Mouse (Mus musculus): ENCODE data around the gene Gli2.

Gli2 gene

DNA sequence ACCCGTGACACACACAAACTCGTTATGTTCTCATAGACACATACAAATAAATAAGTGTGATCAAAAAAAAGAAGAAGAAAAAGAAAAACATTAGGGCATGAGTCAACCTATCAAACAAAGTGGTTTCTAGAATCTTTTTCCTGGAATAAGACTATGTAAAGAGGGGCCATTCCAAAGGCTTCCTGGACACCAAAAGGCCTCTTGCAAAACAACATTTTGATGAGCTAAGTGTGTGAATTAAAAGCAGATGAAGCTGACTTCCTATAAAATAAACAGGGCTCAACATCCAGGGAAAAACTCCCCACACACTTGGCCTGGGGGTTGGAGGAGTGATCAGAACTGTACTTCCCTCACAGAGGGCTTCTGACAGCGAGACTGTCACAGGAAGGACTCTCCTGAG, 155.1 kb downstream of the Gli2 start:
- DNase-seq, result no peak

DNA sequence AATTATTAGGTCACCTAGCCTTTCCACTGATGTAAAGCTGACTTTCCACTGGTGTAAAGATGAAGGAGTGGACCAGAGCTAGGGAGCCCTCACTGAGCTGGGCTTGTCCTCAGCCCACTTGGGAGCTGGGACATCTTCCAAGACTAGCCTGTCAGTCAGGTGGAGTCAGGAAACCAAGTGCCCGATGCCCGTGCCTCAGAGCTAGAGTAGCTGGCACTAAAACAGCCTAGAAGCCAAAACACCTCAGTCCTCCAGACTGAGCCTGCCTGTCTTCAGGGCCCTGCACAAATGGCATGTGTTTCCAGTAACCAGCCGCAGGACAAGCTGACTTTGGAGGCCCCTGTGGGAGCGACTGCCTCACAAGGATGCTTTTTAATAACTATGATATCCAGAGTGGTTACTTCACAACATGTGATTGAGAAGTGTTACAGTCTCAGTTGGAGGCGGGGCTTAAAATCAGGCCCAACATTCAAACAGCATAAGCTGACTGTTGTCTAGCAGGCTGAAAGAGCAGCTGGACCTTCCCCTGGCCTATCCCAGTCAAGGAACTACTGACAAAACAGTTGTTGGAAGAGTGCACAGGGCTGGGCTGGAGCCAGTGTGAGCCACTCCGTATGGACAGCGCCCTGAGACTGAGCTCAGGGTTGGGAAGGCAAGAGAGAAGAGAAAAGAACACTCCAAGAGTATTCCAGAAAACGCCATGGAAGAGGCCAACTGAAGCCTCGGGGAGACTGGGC, 158.2 kb downstream of the Gli2 start:
- no peak for DNase-seq

DNA sequence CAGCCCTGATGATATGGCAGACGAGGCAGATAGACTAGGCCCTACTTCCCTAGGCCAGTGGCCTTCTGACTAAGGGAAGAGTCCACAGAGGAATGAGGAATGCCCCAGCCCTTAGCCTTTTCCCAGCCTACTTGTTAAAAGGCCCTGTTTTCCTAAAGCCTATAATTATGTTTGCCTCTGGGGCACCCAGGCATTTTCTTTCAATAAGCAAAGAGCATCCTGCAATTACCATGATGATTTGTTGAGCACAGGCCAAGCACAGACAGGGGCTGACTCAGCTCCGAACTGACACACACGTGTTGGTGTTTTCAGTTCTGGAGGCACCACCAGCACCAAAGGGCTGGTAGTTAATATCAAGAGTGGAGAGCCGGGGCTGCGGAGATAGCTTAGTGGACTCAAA, 162.0 kb downstream of the Gli2 start:
- no peak for DNase-seq

DNA sequence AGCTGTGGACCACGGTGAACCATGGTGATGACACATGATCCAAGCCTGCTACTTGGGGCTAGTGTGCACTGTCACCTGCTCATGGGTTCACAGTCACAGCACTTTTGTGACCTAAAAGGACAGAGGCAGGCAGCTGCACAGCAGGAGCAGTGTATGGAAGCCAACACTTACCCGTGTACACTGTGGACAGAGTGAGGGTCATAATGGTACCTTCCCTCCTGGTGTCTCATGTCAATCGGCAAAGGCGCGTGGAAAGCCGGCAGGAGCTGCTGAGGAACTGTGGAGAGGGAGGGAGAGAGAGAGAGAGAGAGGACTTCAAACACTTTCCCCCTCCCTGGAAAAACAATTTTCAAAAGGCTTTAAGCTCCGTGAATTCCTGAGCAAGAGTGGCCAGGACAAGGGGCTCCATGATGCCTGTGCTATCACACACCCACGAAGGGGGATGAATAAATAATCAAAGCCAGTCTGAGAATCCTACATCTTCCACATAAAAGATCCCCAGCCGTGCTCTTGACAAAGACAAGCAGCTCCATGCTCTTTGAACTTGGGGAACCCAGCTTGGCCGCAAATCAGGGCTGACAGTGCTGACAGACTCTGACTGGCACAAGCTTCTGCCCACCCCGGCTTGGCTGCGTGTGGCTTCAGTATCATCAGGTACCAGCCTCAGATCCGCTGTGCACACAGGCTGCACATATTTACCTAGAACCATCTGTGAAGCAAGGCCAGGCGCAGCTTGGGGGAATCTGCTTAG, 163.1 kb downstream of the Gli2 start:
- DNase-seq, result peak in 1 of 2 experiments; percentile 40

DNA sequence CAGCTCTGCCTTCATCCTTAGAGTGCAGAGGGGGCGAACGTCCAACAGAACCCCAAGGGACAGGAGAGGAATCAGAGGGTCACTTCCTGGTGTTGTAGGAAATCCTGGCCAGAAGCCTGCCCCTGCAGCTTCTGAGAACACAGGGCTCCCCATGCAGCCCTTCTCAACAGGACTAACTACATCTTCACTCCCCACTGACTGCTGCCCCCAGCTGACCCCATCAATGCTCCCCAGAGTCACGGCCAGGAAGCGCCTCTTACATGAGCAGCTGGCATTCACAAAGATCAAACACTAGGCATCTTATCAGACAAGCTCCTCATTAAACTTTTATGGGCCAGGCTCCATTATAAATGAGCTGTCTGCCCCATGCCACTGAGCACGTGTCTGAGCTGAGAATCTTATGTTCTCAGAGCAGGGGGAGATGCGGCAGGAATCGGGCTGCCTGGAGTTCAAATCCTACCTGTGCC, 172.6 kb downstream of the Gli2 start:
- no peak for DNase-seq

DNA sequence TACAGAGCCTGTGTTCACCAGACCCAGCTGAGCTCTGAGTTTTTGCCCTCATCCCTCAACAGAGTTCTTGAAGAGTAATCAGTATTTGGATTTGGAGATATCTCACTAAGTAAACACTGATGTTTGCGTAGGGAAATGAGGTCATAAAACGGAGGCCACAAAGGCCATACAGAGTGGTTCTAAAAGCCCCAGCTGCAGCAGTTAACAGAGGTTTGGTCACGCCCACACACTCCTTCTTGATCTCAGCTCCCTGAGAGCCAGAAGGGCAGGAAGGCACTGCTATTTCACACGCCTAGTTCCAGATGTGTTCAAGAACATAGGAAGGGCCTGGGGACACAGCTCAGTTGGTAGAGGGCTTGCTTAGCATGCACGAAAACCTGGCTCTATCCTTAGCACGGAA, 175.1 kb downstream of the Gli2 start:
- DNase-seq, result no peak

DNA sequence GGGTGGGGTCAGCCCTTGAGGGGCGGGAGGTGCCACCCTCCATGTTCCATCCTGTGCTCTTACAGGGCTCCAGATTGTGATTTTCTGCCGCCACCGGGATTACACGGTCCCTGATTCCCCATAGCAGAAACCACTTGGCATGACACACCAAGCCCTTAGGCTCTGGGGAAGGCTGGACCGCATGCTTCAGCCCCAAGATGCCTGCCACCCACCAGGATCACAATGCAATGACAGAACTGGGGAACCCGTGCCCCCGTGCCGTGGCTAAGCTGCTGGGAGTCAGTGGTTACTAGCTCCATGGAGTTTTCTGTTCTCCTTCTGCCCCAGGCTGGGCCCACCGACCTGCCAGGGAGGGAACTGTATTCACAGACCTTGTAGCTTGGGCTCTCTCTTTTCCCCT, 178.2 kb downstream of the Gli2 start:
- no peak for DNase-seq

DNA sequence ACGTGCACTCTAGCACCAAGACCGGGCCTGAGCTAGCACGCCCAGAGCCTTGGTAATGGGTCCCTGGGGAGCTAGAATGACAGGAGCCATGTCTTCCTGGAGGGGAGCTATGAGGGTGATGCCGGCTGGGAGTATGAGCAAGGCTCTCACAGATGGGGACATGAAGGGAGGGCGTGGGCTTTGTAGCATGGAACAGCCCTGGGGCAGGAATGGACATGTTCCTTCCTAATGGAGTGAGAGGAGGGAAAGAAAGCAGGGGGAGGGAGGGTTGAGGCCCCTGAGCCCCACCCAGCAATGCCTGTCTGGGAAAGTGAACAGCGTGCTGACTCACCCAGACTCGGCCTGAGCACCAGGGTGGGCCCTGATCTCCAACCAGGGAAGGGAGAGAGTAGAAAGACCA, 179.9 kb downstream of the Gli2 start:
- no peak for DNase-seq

DNA sequence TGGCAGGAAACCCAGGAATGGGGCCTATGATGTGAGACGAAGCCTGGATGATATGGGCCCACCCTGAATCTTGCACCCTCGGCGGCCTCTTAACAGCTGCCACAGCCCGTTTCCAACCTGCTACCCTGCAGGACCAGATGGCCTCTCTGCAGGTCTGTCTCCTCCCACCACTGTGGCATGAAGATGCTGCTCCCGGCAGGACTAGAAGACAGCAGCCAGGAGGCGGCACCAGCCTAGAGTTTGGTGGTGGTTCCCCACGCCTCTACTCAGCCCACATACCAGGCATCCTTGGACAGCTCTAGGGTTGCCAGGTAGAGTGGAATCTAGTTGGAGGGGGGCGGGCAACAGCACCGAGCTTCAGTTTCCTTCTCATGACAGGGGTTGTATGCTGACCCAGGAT, 188.7 kb downstream of the Gli2 start:
- DNase-seq, result peak; percentile 80 to 81

DNA sequence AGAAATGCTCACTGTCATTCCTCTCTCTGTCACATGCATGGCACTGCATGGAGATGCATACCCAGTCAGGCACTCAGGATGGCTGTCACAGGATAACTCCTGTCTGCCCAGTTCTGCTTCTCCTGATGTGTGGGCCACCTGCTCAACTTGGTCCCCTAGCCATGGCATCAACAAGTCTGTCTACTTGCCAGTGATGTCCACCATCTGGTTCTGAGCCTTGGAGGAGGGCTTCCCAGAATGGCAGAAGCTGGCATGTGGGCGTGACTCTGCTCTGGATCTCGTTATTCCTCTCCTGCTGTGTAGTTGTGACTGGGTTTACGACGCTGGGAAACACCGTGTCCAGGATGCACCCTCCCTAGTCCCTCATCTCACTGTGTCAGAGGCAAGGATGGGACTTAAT, 189.4 kb downstream of the Gli2 start:
- DNase-seq, result peak; percentile 28 to 42

DNA sequence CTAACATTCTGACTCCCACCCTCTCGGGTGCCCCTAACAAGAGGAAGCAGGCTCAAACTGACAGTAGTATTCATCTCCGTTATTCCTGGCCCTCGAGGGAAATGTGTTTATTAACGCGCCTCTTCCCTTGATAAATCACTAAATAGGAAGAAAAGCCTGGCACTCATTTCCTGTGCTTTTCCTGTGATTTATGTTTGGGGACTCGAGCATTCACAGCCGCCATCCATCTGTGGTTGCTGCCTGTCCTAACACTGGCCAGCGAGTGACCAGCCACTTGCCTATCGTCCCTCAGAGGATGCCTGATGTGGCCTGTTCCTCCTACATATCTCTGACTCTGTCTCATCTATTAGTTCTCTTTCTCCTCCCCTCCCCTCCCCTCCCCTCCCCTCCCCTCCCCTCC, 195.3 kb downstream of the Gli2 start:
- no peak for DNase-seq

DNA sequence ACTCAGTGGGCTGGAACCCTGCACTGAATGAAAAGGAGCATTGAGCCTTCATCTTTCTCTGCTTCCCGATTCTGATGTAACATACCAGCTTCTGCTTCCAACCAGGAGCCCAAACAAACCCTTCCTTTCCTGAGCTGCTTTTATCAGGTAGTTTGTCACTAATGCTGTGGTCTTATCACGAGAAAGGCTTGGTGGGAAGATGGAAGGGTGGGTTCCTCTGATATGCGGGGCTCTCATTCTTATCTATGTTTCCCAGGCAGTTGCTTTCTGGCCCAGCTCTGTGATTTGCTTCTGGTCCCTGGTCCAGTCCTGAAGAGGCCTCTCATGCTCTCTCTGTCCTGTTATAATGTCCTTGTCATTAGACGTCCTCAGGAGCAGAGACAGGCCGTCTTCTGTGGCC, 222.8 kb downstream of the Gli2 start:
- no peak for DNase-seq

DNA sequence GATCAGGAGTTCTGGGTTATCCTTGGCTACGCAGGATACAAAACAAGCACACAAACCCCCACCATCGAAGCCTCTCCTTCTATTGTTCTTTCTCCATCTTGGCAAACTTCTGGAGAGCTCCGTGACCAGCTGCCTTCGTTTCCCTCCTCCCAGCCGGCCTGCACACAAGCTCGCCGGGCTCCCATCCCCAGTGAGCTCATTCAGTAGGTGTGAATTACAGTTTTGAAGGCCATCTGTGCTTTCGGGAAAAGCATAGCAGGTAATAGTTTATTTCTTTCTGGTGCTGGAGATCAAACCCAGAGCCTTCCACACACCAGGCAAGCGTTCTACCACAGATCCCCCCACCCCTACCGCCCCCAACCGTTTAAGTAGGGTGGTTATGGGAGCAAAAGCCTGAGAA, 226.8 kb downstream of the Gli2 start:
- DNase-seq, result peak in 1 of 2 experiments; percentile 31

DNA sequence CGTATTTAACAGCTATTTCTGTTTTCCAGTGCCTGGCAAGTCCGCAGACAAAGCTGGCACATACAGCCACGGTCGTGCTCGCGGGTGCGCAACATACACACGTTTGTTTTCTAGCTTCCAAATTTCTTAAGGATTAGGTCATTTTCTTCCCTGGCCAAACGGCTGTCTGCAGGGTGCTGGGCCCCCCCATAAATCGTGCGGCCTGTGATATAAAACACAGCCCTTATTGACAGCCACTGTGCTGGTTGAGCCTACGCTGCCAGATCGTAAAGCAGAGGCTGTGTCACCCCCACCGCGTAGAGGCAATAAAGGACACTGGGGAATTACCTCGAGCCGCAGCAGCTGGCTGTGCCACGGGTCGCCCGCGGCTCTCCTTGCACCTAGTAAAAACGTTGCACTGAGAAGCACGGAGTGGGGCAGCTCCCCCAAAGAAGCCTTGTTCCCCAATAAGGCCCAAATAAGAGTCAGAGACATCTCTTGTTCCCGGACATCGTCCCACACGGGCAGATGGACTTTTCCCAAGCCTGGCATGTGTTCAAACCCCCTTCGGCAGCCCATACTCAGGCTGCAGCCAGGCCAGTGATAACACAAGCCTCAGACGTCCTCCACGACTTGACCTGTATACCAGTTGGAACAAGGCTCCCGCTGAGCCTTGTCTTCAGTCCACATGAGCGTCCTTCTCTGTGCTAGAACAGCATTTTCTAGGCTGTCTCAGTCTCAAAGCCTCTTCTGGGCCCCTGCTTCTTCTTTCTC, 227.8 kb downstream of the Gli2 start:
- DNase-seq, result peak in 1 of 2 experiments; percentile 28

DNA sequence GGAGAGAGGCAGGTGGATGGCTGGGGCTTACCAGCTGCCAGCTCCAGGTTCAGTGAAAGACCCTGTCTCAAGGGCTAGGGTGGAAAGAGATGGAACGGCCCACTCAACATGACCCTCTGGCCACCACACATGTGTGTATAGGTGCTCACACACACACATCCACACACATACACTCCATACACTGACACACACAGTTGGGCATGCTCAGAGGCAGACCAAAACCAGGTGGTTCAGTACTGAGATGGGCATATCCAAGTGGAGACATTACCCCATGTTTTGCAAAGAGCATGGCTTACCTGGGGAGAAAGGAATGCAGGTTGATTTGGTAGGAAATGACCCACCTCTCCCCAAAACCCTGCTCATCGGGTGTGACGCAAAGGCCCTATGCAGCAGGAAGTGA, 228.4 kb downstream of the Gli2 start:
- no peak for DNase-seq

DNA sequence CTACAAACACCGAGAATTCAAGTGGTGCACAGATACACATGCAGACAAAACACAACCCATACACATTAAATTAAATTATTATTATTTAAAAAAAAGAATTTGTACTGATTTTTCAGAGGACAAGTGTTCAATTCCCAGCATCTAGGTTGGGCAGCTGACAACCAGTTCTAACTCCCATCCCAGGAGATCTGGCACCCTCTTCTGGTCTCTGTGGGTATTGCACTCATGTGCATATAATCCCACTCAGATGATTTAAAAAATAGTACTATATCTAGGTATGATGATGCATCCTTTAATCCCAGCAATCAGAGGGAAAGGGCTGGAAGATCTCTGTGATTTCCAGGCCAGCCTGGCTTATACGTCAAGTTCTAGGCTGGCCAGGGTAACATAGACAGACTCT, 231.2 kb downstream of the Gli2 start:
- DNase-seq, result no peak

DNA sequence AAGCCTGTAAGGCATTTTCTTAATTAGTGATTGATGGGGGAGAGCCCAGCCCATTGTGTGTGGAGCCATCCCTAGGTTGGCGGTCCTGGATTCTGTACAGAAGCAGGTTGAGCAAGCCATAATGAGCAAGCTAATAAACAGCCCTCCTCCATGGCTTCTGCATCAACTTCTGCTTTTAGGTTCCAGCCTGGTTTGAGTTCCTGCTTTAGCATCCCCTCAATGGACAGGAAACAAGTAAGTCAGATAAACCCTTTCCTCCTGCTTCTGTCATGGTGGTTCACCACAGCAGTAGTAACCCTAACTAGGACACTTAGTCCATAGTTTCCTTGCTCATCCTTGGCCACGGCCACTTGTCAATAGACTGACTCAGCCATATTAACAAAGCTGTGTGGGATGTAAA, 238.4 kb downstream of the Gli2 start:
- DNase-seq, result no peak

DNA sequence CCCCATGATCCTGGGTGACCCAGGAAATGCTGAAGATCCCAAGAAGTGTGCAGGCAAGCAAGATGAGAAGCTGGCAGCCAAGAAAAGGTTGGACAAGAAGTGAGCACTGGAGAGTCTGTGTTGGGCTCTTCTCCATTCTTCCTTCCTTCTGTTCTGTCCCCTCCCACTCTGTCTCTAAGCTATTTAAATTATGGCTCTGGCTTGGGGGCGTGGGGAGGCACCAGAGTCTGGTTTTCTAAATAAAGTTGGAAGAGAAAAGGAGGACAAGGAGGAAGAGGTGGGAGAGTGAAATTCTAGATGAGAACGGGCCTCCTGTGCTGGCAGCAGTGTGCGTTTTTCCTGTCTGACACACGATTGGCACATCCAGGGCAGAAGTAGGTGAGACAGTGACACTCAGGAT, 243.1 kb downstream of the Gli2 start:
- DNase-seq, result no peak

DNA sequence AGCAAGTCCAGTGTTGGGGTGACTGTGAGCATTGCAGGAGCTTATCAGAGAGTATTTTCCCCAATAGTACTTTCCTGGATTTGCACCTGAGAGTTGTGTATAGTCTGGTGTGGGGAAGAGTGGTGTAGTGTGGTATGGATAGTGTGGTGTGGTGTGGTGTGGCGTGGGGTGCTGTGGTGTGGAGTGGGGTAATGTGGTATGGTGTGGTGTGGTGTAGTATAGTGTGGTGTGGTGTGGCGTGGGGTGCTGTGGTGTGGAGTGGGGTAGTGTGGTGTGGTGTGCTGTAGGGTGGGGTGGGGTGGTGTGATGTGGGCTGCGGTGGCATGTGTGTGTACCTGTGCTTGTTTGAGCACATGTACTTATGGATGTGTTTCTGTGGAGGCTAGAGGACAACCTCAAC, 246.7 kb downstream of the Gli2 start:
- no peak for DNase-seq

DNA sequence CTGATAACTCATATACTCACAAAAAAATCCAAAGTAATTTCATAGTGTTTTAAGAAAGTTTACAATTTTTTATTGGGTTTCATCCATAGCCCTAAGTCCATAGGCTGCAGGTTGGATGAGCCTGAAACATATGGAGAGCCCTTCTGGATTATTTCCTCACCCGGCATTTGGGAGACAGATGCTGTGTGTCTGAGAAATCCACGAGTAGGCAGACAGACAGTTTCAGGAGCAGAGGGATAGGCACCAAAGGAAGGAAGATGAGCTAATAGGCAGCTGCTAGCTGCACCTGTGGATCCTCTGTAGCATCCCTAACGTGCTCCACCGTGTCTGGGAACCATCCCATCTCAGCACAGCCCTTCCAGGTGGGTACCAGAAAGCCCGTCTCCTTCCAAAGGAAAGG, 251.3 kb downstream of the Gli2 start:
- DNase-seq, result no peak

DNA sequence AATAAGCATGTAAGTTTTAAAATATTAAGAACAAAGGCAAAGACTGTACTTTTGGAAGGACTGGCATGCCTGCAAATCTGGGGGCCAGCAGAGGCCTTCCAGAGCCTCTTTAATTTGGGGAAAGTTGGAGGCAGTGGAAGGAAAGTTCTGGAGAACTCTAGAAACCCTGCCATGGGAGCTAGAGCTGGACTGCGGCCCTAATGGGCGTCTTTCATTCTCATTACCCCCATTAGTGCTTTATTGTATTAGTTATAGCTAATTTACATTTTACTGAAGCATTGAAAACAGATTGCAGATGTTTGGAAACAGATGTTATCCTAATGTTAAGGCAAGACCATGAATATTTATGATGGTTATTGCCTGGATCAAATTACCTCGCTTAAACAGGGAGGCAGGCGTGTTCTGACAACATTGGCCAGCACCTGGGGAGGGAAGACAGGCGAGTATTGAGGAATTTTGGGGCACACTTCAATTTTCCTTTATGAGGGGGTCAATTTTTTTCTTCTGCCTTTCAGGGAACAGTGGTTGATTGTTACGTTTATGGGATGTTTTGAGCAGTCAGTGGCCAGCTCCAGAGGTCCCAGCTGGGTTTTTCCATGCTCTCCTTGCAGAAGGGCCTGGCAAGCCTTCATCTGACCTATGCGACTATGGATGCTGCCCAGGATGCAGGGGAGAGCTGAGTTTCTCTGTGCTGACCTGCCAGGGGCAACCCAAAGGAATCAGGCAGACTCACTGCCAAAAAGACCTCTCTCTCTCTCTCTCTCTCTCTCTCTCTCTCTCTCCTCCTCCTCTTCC, 253.9 kb downstream of the Gli2 start:
- no peak for DNase-seq

DNA sequence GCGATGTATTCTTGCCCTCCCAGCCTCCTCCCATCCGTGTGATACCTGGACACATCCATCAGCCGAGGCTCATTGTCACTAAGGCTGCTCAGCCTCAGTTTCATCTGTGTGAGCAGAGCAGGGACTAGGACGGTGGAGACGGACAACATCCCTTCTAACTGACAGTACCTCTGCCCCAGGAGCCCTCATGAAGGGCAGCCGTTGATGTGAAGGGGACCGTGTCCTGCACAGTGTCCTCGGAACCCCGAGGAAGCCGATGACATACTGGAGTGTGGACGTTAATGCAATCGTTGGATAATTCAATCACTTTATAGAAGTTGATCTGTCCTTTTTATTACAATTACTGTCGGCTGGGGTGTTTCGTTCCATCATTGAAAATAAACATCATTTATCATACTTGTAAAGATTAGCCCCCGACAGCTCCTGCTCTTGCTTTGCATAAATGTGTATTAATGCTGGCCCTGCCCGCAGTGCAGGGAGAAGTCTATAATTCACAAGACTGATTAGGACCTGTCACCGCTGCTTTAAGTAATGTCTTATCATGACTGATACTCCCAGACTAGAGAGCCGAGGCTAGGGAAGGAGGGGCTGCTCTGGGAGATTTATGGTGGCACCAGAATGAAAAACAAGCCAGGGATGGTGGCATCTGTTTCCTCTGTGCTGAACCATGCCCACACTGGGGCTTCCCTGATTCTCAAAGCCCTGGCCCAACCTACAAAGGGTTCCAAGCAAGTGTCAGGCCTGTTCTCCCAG, 257.8 kb downstream of the Gli2 start:
- no peak for DNase-seq

Measured in cerebellum, postnatal 25 days (tissue).